Mouse (Mus musculus) heart, embryonic 11.5 days (tissue): ENCODE data around the gene Gm42421. TPM values are rescaled to one million over a fixed set of nuclear protein-coding genes. Genes with fewer than 3 reads are reported as not detected.

ENCODE experiments used
- ATAC-seq: fragments of 200-750 bp; cut with Nextera tagmentation; replicated peaks from 2 replicates; pipeline ENCODE4 v1.8.0; 2017; ENCODE audit warnings: moderate library complexity; ENCODE audit not compliant: insufficient number of reproducible peaks, low FRiP score, low TSS enrichment
- H3K27ac ChIP-seq: fragments of 300-500 bp; sonication (generic); 2 replicates; pipeline ENCODE4 v1.5.1; 2014; ENCODE audit warnings: mild to moderate bottlenecking, low read depth, low read length
- H3K27me3 ChIP-seq: fragments of 300-500 bp; sonication (generic); 2 replicates; pipeline ENCODE4 v1.6.1; 2014; ENCODE audit warnings: mild to moderate bottlenecking, low read length, mixed read lengths; ENCODE audit not compliant: control insufficient read depth, insufficient read depth
- H3K36me3 ChIP-seq: fragments of 300-500 bp; sonication (generic); 2 replicates; pipeline ENCODE4 v1.6.1; 2014; ENCODE audit warnings: mild to moderate bottlenecking, low read length, moderate library complexity, mixed read lengths; ENCODE audit not compliant: control insufficient read depth, insufficient read depth
- H3K4me1 ChIP-seq: fragments of 300-500 bp; sonication (generic); 2 replicates; pipeline ENCODE4 v1.6.1; 2014; ENCODE audit warnings: low read length; ENCODE audit not compliant: control insufficient read depth, insufficient read depth
- H3K4me2 ChIP-seq: fragments of 300-500 bp; sonication (generic); 2 replicates; pipeline ENCODE4 v1.6.1; 2014; ENCODE audit warnings: mild to moderate bottlenecking, moderate library complexity
- H3K4me3 ChIP-seq: fragments of 300-500 bp; sonication (generic); 2 replicates; pipeline ENCODE4 v1.5.1; 2014; ENCODE audit warnings: low read depth, low read length
- H3K9ac ChIP-seq: fragments of 300-500 bp; sonication (generic); 2 replicates; pipeline ENCODE4 v1.6.1; 2014; ENCODE audit warnings: mild to moderate bottlenecking, low read depth, low read length, moderate library complexity
- H3K9me3 ChIP-seq: fragments of 300-500 bp; sonication (generic); replicated peaks from 2 replicates; pipeline ENCODE4 v1.6.1; 2016; ENCODE audit warnings: low read length; ENCODE audit not compliant: control insufficient read depth
- WGBS: fragments of 180-500 bp; shearing (Covaris S2); extraction: QIAGEN DNeasy Blood & Tissue Kit; methylation state at CpG from one replicate; pipeline ENCODE4 v1.1.7; 2014; ENCODE audit not compliant: insufficient replicate concordance; 5-methylcytosine and 5-hydroxymethylcytosine counted together
- polyA plus RNA-seq: library from polyadenylated mRNA; unstranded; fragments of >200 nt; fragmentation: Nextera tagmentation; extraction: Ambion mirVana; gene quantifications from 2 replicates; pipeline ENCODE4 v1.2.1, GENCODE M21; 2014

The Gm42421 gene
- polyA plus RNA-seq, 1 experiment from 2014 or later = 0.62 TPM

- H3K27ac ChIP-seq = no peak overlapping the region
- H3K9me3 ChIP-seq = no peaks in the 10 kb centered on the region
- no peak overlapping the region for H3K4me3 ChIP-seq
- 85% methylated on average over 12 of the region's 12 CpGs for WGBS
- H3K4me1 ChIP-seq = no peaks in the 10 kb centered on the region
- no peak overlapping the region for H3K9ac ChIP-seq
- H3K4me2 ChIP-seq = no peak overlapping the region
- no peaks in the 10 kb centered on the region for H3K36me3 ChIP-seq
- no peak for ATAC-seq
- H3K27me3 ChIP-seq = no peaks in the 10 kb centered on the region
Measured at GRCm38 (mm10) chr5:143948361-143948760, 20.4 kb downstream of the Gm42421 start.

DNA sequence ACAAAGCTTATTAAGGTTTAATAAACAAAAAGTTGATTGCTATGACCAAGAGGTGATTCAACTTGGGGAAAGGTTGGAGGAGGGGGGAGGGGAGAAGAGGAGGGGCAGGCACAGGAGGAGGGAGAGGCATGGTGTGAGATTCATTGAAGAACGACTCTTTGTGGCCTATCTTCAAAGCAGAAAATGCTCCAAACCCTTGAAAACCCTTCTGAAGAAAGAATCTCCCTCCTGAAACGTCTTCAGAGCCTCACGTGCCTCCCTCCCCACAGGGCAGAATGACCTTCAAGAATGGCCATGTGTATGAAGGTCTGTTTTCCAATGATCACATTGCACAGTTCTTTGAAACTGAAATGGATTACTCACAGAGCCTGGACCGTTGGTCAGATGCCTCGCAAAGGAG lies 22.0 kb downstream of the Gm42421 start:
- Histone ChIP-seq H3K4me3 (no peak overlapping the region), H3K27ac (no peak overlapping the region), H3K4me2 (no peak overlapping the region), H3K9ac (no peak overlapping the region), H3K36me3 (no peaks in the 10 kb centered on the region), H3K27me3 (no peaks in the 10 kb centered on the region), H3K9me3 (no peaks in the 10 kb centered on the region), H3K4me1 (no peaks in the 10 kb centered on the region)
- WGBS = 40% methylated on average over 5 of the region's 5 CpGs
- no peak for ATAC-seq

- Histone ChIP-seq H3K4me3 (no peak overlapping the region), H3K9ac (no peak overlapping the region), H3K9me3 (no peaks in the 10 kb centered on the region), H3K4me2 (no peak overlapping the region), H3K36me3 (no peaks in the 10 kb centered on the region), H3K27me3 (no peaks in the 10 kb centered on the region), H3K4me1 (no peaks in the 10 kb centered on the region), H3K27ac (no peak overlapping the region)
- ATAC-seq = no peak
- 81% methylated on average over 6 of the region's 6 CpGs for WGBS
Measured at GRCm38 (mm10) chr5:143957101-143957500, 29.1 kb downstream of the Gm42421 start.

DNA sequence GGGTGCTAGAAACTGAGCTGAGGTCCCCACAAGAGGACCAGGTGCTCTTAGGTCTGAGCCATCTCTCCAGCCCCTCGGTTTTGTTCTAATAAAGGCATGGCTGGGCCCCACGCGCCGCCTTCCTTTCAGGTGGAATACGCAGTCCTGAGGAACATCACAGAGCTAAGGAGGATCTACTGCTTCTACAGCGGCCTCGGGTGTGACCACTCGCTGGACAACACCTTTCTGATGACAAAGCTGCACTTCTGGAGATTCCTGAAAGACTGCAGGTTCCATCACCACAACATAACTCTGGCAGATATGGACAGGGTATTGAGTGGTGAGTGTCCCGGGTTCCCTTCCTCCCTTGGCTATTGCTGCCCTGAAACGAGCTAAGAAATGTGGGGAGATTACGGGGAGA lies 31.6 kb downstream of the Gm42421 start:
- Histone ChIP-seq H3K9ac (no peak overlapping the region), H3K27me3 (no peaks in the 10 kb centered on the region), H3K9me3 (no peaks in the 10 kb centered on the region), H3K4me3 (no peak overlapping the region), H3K4me1 (no peaks in the 10 kb centered on the region), H3K27ac (no peak overlapping the region), H3K4me2 (no peak overlapping the region), H3K36me3 (no peaks in the 10 kb centered on the region)
- ATAC-seq = no peak
- WGBS = 86% methylated on average over 11 of the region's 11 CpGs

DNA sequence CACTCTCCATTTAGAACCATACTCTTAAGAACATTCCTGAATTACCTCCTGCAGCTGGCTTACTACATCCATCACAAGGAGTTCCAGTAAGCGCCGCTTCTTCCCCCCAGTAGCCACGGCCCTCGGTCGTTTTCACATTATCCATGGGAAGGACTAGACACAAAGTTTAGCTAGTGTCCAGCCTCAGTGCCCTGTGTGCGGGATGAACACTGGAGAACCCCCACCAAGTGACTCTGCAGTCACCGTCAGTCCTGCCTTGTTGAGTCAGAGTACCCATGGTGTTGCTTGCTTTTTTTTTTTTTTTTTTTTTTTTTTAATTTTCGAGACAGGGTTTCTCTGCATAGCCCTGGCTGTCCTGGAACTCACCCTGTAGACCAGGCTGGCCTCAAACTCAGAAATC lies 33.2 kb downstream of the Gm42421 start:
- Histone ChIP-seq H3K36me3 (no peaks in the 10 kb centered on the region), H3K4me1 (no peaks in the 10 kb centered on the region), H3K27me3 (no peaks in the 10 kb centered on the region), H3K27ac (no peak overlapping the region), H3K4me3 (no peak overlapping the region), H3K9ac (no peak overlapping the region), H3K9me3 (no peaks in the 10 kb centered on the region), H3K4me2 (no peak overlapping the region)
- no peak for ATAC-seq
- WGBS = 81% methylated on average over 8 of the region's 8 CpGs

GRCm38 (mm10) chr5:143965586-143966345 lies 37.8 kb downstream of the Gm42421 start:
- H3K4me3 ChIP-seq = no peak overlapping the region
- ATAC-seq = no peak
- no peaks in the 10 kb centered on the region for H3K4me1 ChIP-seq
- H3K9me3 ChIP-seq = no peaks in the 10 kb centered on the region
- H3K27ac ChIP-seq = no peak overlapping the region
- no peak overlapping the region for H3K9ac ChIP-seq
- WGBS = 81% methylated on average over 12 of the region's 12 CpGs
- H3K4me2 ChIP-seq = no peak overlapping the region
- H3K36me3 ChIP-seq = no peaks in the 10 kb centered on the region
- H3K27me3 ChIP-seq = no peaks in the 10 kb centered on the region

DNA sequence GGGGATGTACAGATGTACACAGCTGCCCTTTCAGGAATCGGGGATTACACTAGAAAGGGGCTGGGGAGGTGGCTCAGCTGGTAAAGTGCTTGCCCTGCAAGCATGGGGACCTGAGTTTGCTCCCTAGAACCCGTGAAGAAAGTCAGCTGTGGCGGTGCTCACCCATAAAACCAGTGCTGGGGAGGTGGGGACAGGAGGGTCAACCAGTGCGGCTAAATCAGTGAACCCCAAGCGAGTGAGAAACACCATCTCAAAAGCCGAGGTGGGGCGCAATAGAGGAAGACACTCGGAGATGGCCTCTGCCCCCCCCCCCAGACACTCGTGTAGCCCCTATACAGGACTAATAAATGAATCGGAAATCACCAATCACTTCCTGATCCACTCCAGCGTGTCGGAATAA lies 38.7 kb downstream of the Gm42421 start:
- WGBS = 79% methylated on average over 12 of the region's 12 CpGs
- Histone ChIP-seq H3K4me3 (no peak overlapping the region), H3K4me2 (no peak overlapping the region), H3K27me3 (no peaks in the 10 kb centered on the region), H3K27ac (no peak overlapping the region), H3K9ac (no peak overlapping the region), H3K9me3 (no peaks in the 10 kb centered on the region), H3K36me3 (no peaks in the 10 kb centered on the region), H3K4me1 (no peaks in the 10 kb centered on the region)
- ATAC-seq = no peak

GRCm38 (mm10) chr5:143972628-143973027 lies 44.7 kb downstream of the Gm42421 start:
- no peaks in the 10 kb centered on the region for H3K9me3 ChIP-seq
- no peak for ATAC-seq
- no peak overlapping the region for H3K4me3 ChIP-seq
- H3K36me3 ChIP-seq = no peaks in the 10 kb centered on the region
- H3K4me1 ChIP-seq = 0 out of 2 replicates have a peak, but pooled peaks cover 4% of the 10 kb centered on the region
- H3K27ac ChIP-seq = no peak overlapping the region
- 14% methylated on average over 3 of the region's 3 CpGs for WGBS
- H3K9ac ChIP-seq = no peak overlapping the region
- no peaks in the 10 kb centered on the region for H3K27me3 ChIP-seq
- no peak overlapping the region for H3K4me2 ChIP-seq
